Mouse (Mus musculus) embryonic facial prominence, embryonic 15.5 days (tissue): ENCODE results near the gene Vegfa. TPM values are rescaled to one million over a fixed set of nuclear protein-coding genes. Genes with fewer than 3 reads are reported as not detected.

Experiments used
- ATAC-seq: fragments of 200-750 bp; cut with Nextera tagmentation; 2 replicates; pipeline ENCODE4 v1.8.0; 2017; ENCODE audit warnings: low read depth, moderate TSS enrichment; ENCODE audit not compliant: insufficient number of reproducible peaks, low FRiP score, low TSS enrichment
- H3K27ac ChIP-seq: fragments of 300-500 bp; sonication (generic); replicated peaks from 2 replicates; pipeline ENCODE4 v1.5.1; 2015; ENCODE audit warnings: mild to moderate bottlenecking, inconsistent platforms
- H3K27me3 ChIP-seq: fragments of 300-500 bp; sonication (generic); 2 replicates; pipeline ENCODE4 v1.6.1; 2015; ENCODE audit warnings: inconsistent platforms
- H3K36me3 ChIP-seq: fragments of 300-500 bp; sonication (generic); 2 replicates; pipeline ENCODE4 v1.6.1; 2015; ENCODE audit warnings: mild to moderate bottlenecking, inconsistent platforms
- H3K4me1 ChIP-seq: fragments of 300-500 bp; sonication (generic); 2 replicates; pipeline ENCODE4 v1.6.1; 2015; ENCODE audit warnings: inconsistent platforms
- H3K4me2 ChIP-seq: fragments of 300-500 bp; sonication (generic); replicated peaks from 2 replicates; pipeline ENCODE4 v1.6.1; 2015; ENCODE audit warnings: mild to moderate bottlenecking, inconsistent platforms
- H3K4me3 ChIP-seq: fragments of 300-500 bp; sonication (generic); replicated peaks from 2 replicates; pipeline ENCODE4 v1.5.1; 2015; ENCODE audit warnings: mild to moderate bottlenecking, inconsistent platforms
- H3K9ac ChIP-seq: fragments of 300-500 bp; sonication (generic); 2 replicates; pipeline ENCODE4 v1.6.1; 2015; ENCODE audit warnings: inconsistent platforms
- H3K9me3 ChIP-seq: fragments of 300-500 bp; sonication (generic); replicated peaks from 2 replicates; pipeline ENCODE4 v1.6.1; 2016; ENCODE audit warnings: inconsistent platforms
- WGBS: fragments of 180-500 bp; shearing (Covaris S2); methylation state at CpG from one replicate; pipeline ENCODE4 v1.1.7; 2015; 5-methylcytosine and 5-hydroxymethylcytosine counted together
- polyA plus RNA-seq: library from polyadenylated mRNA; unstranded; fragments of >200 nt; fragmentation: Nextera tagmentation; extraction: Ambion mirVana; gene quantifications from 2 replicates; pipeline ENCODE4 v1.2.1, GENCODE M21; 2015

Gene Vegfa
- polyA plus RNA-seq, 1 experiment from 2014 or later, result 4.6 TPM

DNA sequence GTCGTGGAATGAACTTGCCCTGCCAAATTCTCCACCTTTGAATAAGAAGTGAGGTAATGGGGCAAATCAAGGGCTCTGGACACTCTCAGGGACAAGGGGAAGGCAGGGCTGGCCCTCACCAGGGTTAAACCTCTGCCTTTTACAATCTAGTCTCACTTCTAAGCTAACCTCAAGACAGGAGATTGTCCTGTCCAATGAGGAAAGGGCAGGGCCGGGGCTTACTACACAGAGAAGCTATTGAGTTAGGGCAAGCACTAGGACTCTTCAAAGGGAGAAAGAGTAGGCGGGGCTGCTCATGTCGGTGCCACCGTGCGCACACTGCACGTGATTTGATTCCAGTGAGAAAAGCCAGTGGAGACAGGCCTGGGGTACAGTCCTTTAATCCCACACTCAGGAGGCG is 62.6 kb downstream of the Vegfa start:
- no peaks in the 10 kb centered on the region for H3K27me3 ChIP-seq
- H3K27ac ChIP-seq, result no peak overlapping the region
- no peak for ATAC-seq

GRCm38 (mm10) chr17:45968341-45968740 is 63.8 kb downstream of the Vegfa start:
- Histone ChIP-seq H3K4me2 (no peak overlapping the region), H3K4me1 (peaks cover 12% of the 10 kb centered on the region; the same call in 1 of the 2 replicates), H3K27ac (no peak overlapping the region), H3K36me3 (no peaks in the 10 kb centered on the region), H3K9me3 (no peaks in the 10 kb centered on the region), H3K27me3 (no peaks in the 10 kb centered on the region), H3K4me3 (no peak overlapping the region), H3K9ac (no peak overlapping the region)
- no peak for ATAC-seq
- WGBS, result 70% methylated on average over 11 of the region's 11 CpGs

More for the DNA sequence above, 62.6 kb downstream of the Vegfa start:
- no peaks in the 10 kb centered on the region for H3K9me3 ChIP-seq
- no peak overlapping the region for H3K4me3 ChIP-seq
- H3K4me2 ChIP-seq, result no peak overlapping the region
- no peak overlapping the region for H3K9ac ChIP-seq
- WGBS, result 45% methylated on average over 8 of the region's 8 CpGs
- peaks cover 16% of the 10 kb centered on the region; the same call in 1 of the 2 replicates for H3K4me1 ChIP-seq
- H3K36me3 ChIP-seq, result no peaks in the 10 kb centered on the region

Other genes starting within 250 kb of the Vegfa start
- 124 and 134 TPM in 2 replicates for gene Mrps18a, start 78.6 kb upstream of the Vegfa start, polyA plus RNA-seq
- gene Rsph9, start 111.8 kb upstream of the Vegfa start, polyA plus RNA-seq, result 22.7 and 37.1 TPM in 2 replicates
- 31.8 and 35.1 TPM in 2 replicates for gene Mad2l1bp, start 121.2 kb upstream of the Vegfa start, polyA plus RNA-seq
- gene Gtpbp2, start 128.7 kb upstream of the Vegfa start, polyA plus RNA-seq, result 43.3 and 45.4 TPM in 2 replicates
- gene Polh, start 170.3 kb upstream of the Vegfa start, polyA plus RNA-seq, result 18.4 and 20.2 TPM in 2 replicates
- 33.0 and 35.0 TPM in 2 replicates for gene Xpo5, start 170.4 kb upstream of the Vegfa start, polyA plus RNA-seq
- gene Polr1c, start 215.7 kb upstream of the Vegfa start, polyA plus RNA-seq, result 81.3 and 83.1 TPM in 2 replicates
- gene Yipf3, start 215.7 kb upstream of the Vegfa start, polyA plus RNA-seq, result 141 and 147 TPM in 2 replicates
- 2.3 and 3.7 TPM in 2 replicates for gene Lrrc73, start 221.2 kb upstream of the Vegfa start, polyA plus RNA-seq